Mouse (Mus musculus) C2C12 (cell line): ENCODE measurements around the gene E2f4. TPM values are rescaled to one million over a fixed set of nuclear protein-coding genes. Genes with fewer than 3 reads are reported as not detected.
A peak's percentile ranks its signal among the peaks of the same experiment; 100 is the strongest.

ENCODE experiments used
- H3K27me3 ChIP-seq: one replicate; pipeline ENCODE4 v1.6.1; 2011; ENCODE audit not compliant: control insufficient read depth, insufficient read depth, insufficient read length
- H3K36me3 ChIP-seq: one replicate; pipeline ENCODE4 v1.6.1; 2011; ENCODE audit not compliant: control insufficient read depth, insufficient read depth
- H3K4me3 ChIP-seq: one replicate; pipeline ENCODE4 v1.5.1; 2011; ENCODE audit warnings: mild to moderate bottlenecking, control low read depth; ENCODE audit not compliant: poor library complexity, insufficient read depth, severe bottlenecking
- H3K79me2 ChIP-seq: one replicate; pipeline ENCODE4 v1.6.1; 2011; ENCODE audit not compliant: control insufficient read depth, insufficient read depth
- H3K79me3 ChIP-seq: one replicate; pipeline ENCODE4 v1.6.1; 2011; ENCODE audit warnings: low read depth, control low read depth
- H3ac ChIP-seq: one replicate; pipeline ENCODE3; 2011; ENCODE audit warnings: low read depth; ENCODE audit not compliant: control insufficient read depth, insufficient read length
- CEBPB ChIP-seq: IDR thresholded peaks from one replicate; pipeline ENCODE4 v1.6.1; 2011; ENCODE audit warnings: low read depth, mild to moderate bottlenecking, control low read depth, moderate library complexity
- CTCF ChIP-seq: IDR thresholded peaks from one replicate; pipeline ENCODE4 v1.5.1; 2011; ENCODE audit not compliant: control insufficient read depth, insufficient read depth, insufficient read length
- FOSL1 ChIP-seq: IDR thresholded peaks from one replicate; pipeline ENCODE4 v1.8.0; 2011; ENCODE audit warnings: mild to moderate bottlenecking, low read length; ENCODE audit not compliant: poor library complexity, insufficient read depth, severe bottlenecking
- MAX ChIP-seq: IDR thresholded peaks from one replicate; pipeline ENCODE4 v1.6.1; 2011; ENCODE audit warnings: mild to moderate bottlenecking, control low read depth
- MYOD1 ChIP-seq: IDR thresholded peaks from one replicate; pipeline ENCODE4 v1.6.1; 2011; ENCODE audit warnings: low read depth; ENCODE audit not compliant: control insufficient read depth, insufficient read length
- MYOG ChIP-seq: IDR thresholded peaks from one replicate; pipeline ENCODE4 v1.6.1; 2011; ENCODE audit not compliant: control insufficient read depth, insufficient read length; ENCODE audit errors: extremely low read depth
- USF1 ChIP-seq: IDR thresholded peaks from one replicate; pipeline ENCODE4 v1.6.1; 2011; ENCODE audit warnings: low read depth, mild to moderate bottlenecking, control low read depth, moderate library complexity
- polyA plus RNA-seq: library from polyadenylated mRNA; unstranded; fragments of >200 nt; fragmentation: generic; extraction: Trizol; gene quantifications from one replicate; pipeline ENCODE4 v1.2.1, GENCODE M21; 2012; ENCODE audit warnings: missing spikeins

The E2f4 gene
- polyA plus RNA-seq, 1 experiment, result 59.5 TPM

DNA sequence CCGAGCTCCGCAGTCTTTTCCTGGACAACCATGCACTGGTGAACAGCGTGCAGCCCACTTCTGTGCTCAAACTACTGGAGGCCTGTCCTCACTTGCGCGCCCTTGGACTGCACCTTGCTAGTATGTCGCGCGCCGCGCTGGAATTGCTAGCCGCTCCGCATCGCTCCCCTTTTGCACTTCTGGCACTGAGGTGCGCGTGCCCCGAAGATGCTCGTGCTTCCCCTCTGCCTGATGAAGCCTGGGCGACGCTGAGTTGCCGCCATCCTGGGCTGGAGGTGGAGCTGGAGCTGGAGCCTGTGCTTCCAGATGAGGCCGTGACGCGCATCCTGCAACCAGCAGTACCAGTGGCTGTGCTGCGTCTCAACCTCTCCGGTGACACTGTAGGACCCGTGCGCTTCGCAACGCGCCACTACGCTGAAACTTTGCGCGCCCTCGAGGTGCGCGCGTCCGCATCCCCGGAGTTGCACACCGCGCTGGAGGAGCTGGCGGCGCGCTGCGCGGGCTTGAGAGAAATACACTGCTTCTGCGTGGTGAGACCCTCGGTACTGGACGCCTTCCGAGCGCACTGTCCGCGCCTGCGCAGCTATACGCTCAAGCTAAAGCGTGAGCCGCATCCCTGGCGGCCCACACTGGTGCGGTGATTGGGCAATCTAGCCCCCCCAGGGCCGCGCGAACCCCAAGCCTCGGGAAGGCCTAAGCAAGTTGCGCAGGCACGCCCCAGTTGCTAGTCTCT, 29.0 kb upstream of the E2f4 start:
- H3ac ChIP-seq, result no peak overlapping the region
- H3K79me2 ChIP-seq, result peaks cover 8% of the 10 kb centered on the region
- no peaks in the 10 kb centered on the region for H3K79me3 ChIP-seq
- H3K4me3 ChIP-seq, result no peak overlapping the region
- no peak for TF ChIP-seq CTCF
- no peak for TF ChIP-seq MYOD1
- TF ChIP-seq FOSL1, result no peak
- no peak for TF ChIP-seq MYOG
- TF ChIP-seq MAX, result no peak
- TF ChIP-seq CEBPB, result no peak
- TF ChIP-seq USF1, result no peak
- H3K27me3 ChIP-seq, result no peaks in the 10 kb centered on the region
- peaks cover 3% of the 10 kb centered on the region for H3K36me3 ChIP-seq

DNA sequence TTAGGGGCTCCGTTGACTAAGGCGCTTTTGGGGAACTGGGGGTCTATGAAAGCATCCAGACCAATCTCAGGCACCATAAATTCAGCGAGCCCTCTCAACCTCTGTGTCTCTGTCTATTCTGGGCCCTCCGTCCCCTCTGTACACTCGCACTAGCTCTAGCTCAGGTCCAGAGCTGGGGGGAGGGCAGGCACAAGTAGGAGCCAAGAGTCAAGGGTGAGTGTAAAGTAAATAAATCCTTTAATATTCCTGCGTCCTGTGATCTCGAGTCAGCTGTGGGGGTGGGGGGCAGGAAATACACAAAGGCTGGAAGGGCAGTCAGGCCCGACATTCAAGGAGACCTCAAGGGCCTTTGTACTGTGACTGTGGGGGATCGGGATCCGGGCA, 28.4 kb upstream of the E2f4 start:
- H3K79me3 ChIP-seq, result no peaks in the 10 kb centered on the region
- TF ChIP-seq MYOG (no peak), MYOD1 (no peak), CEBPB (no peak), FOSL1 (no peak), USF1 (no peak), MAX (no peak), CTCF (no peak)
- H3K4me3 ChIP-seq, result no peak overlapping the region
- peaks cover 3% of the 10 kb centered on the region for H3K36me3 ChIP-seq
- H3ac ChIP-seq, result no peak overlapping the region
- peaks cover 3% of the 10 kb centered on the region for H3K79me2 ChIP-seq
- no peaks in the 10 kb centered on the region for H3K27me3 ChIP-seq

DNA sequence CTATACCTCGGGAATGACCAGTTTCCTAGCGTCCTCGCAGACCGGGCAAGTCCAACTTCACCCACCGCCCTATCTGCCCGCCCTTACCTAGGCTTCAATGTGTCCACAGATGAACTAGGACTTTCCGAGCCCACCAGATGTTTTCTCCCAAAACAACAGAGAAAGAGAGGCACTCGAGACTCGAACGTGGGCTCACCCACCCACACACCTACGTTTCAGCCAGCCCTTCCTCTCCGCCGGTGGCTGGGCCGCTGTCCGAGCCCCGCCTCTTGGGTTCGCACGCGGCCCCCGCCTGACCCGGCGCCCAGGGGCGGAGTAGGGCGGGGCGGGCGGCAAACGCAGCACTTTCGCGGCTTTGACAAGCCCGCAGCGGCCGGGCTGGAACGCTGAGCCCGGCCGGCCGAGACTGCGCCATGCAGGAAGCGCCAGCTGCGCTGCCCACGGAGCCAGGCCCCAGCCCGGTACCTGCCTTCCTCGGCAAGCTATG, 28.0 kb upstream of the E2f4 start, which contains the start of gene Hsf4:
Gene Hsf4, plus strand, starts transcription at position 341 of the 487 bp plus-strand sequence.
- TF ChIP-seq FOSL1 (no peak), MYOD1 (no peak), MAX (no peak), USF1 (no peak), MYOG (no peak), CTCF (no peak), CEBPB (no peak)
- H3K27me3 ChIP-seq, result no peaks in the 10 kb centered on the region
- peak within 1 kb of the TSS; percentile 18 for H3K4me3 ChIP-seq
- H3K79me2 ChIP-seq, result no peaks in the 10 kb centered on the region
- peaks cover 3% of the 10 kb centered on the region for H3K36me3 ChIP-seq
- H3K79me3 ChIP-seq, result no peaks in the 10 kb centered on the region
- H3ac ChIP-seq, result peak within 1 kb of the TSS; percentile 76

DNA sequence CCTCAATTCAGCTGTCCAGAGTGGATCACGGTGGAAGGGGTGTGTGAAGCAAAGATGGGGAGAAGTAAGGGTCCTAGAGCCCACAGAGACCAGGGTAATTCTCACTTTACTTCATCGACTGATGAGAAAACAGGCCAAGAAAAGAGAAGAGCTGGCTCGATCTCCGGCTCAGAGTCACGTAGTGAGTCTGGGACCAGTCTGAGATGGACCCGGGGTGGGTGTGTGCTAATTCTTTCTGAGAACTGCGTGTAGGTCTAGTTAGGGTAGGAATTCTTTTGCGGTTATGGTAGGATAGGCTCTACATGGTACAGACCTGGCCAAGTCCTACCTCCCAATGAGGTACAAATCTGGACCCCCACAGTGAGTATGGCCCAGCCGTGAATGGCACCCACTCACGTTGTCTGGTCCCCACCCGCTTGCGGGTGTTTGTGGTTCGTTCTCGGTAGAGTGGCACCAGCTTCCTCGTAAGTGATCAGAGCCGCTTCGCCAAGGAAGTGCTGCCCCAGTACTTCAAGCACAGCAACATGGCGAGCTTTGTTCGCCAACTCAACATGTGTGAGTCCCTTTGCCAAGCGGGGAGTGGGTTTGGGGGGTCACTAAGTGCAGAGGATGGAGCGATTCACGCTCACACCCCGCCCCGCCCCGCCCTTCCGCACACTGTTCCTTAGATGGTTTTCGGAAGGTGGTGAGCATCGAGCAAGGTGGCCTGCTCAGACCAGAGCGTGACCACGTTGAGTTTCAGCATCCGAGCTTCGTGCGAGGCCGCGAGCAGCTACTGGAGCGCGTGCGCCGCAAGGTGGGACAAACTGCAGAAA, 27.2 kb upstream of the E2f4 start:
- Histone ChIP-seq H3K79me3 (no peaks in the 10 kb centered on the region), H3ac (peak overlapping the region; percentile 76), H3K4me3 (peak overlapping the region; percentile 18), H3K27me3 (no peaks in the 10 kb centered on the region), H3K79me2 (no peaks in the 10 kb centered on the region), H3K36me3 (peaks cover 3% of the 10 kb centered on the region)
- TF ChIP-seq CEBPB (no peak), MYOD1 (no peak), FOSL1 (no peak), MAX (no peak), MYOG (no peak), CTCF (no peak), USF1 (no peak)

DNA sequence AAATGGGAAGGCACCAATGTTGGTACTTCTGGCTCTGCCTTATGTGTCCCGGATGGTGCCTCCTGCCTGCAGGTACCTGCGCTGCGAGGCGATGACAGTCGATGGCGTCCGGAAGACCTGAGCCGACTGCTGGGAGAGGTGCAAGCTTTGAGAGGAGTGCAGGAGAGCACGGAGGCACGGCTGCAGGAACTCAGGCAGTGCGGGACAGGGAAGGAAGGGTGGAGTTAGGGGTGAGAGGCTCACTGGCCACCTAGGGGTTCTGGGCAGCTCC, 26.6 kb upstream of the E2f4 start:
- H3ac ChIP-seq, result no peak overlapping the region
- H3K4me3 ChIP-seq, result no peak overlapping the region
- H3K27me3 ChIP-seq, result no peaks in the 10 kb centered on the region

More for the DNA sequence above, 26.6 kb upstream of the E2f4 start:
- no peak for TF ChIP-seq USF1
- TF ChIP-seq CEBPB, result no peak
- TF ChIP-seq MAX, result no peak
- no peak for TF ChIP-seq MYOG
- TF ChIP-seq FOSL1, result no peak
- no peak for TF ChIP-seq CTCF
- H3K79me3 ChIP-seq, result no peaks in the 10 kb centered on the region
- peaks cover 3% of the 10 kb centered on the region for H3K36me3 ChIP-seq
- H3K79me2 ChIP-seq, result no peaks in the 10 kb centered on the region
